Mouse (Mus musculus) inflammation-experienced regulatory T-cells, adult 6 months (primary cell): ENCODE data around the gene Ssh2. TPM values are rescaled to one million over a fixed set of nuclear protein-coding genes. Genes with fewer than 3 reads are reported as not detected.
A peak's percentile ranks its signal among the peaks of the same experiment; 100 is the strongest.
"Not testable (repeated sequence)": the region's sequence is repeated elsewhere in the genome, so short reads cannot be mapped to it uniquely, and the experiment has no call there.

Experiments
- ATAC-seq: one replicate; pipeline ENCODE4 v1.8.0; 2017
- polyA plus RNA-seq, 3 experiments: library from polyadenylated mRNA; unstranded; fragments of 100-300 nt; shearing (Covaris generic); gene quantifications; one replicate each; pipeline ENCODE4 v1.2.1; 2017

Gene Ssh2
- polyA plus RNA-seq, 3 experiments from 2014 or later = 41.1 to 101 (median 73.4) TPM

GRCm38 (mm10) chr11:77231514-77231913, 15.4 kb downstream of the Ssh2 start:
- no peak for ATAC-seq

GRCm38 (mm10) chr11:77235267-77235666, 19.2 kb downstream of the Ssh2 start:
- ATAC-seq = no peak

GRCm38 (mm10) chr11:77239658-77240345, 23.7 kb downstream of the Ssh2 start:
- ATAC-seq = no peak

- ATAC-seq = no peak
Measured at GRCm38 (mm10) chr11:77240466-77241246, 24.6 kb downstream of the Ssh2 start.

GRCm38 (mm10) chr11:77242912-77243311, 26.8 kb downstream of the Ssh2 start:
- ATAC-seq = no peak

- ATAC-seq = no peak
Measured at GRCm38 (mm10) chr11:77252826-77253225, 36.7 kb downstream of the Ssh2 start.

- ATAC-seq = no peak
Measured at GRCm38 (mm10) chr11:77259441-77259840, 43.4 kb downstream of the Ssh2 start.

GRCm38 (mm10) chr11:77267401-77267800, 51.3 kb downstream of the Ssh2 start:
- ATAC-seq = no peak

GRCm38 (mm10) chr11:77276000-77276399, 59.9 kb downstream of the Ssh2 start:
- no peak for ATAC-seq

GRCm38 (mm10) chr11:77278538-77278937, 62.5 kb downstream of the Ssh2 start:
- ATAC-seq = not testable (repeated sequence)

- ATAC-seq = no peak
Measured at GRCm38 (mm10) chr11:77280219-77280618, 64.1 kb downstream of the Ssh2 start.

- no peak for ATAC-seq
Measured at GRCm38 (mm10) chr11:77291447-77291846, 75.4 kb downstream of the Ssh2 start.

- not testable (repeated sequence) for ATAC-seq
Measured at GRCm38 (mm10) chr11:77293673-77294072, 77.6 kb downstream of the Ssh2 start.

GRCm38 (mm10) chr11:77297246-77297645, 81.2 kb downstream of the Ssh2 start:
- ATAC-seq = no peak

- no peak for ATAC-seq
Measured at GRCm38 (mm10) chr11:77307205-77307604, 91.1 kb downstream of the Ssh2 start.

GRCm38 (mm10) chr11:77308533-77308932, 92.4 kb downstream of the Ssh2 start:
- peak; percentile 52 for ATAC-seq

- ATAC-seq = no peak
Measured at GRCm38 (mm10) chr11:77317721-77318477, 101.8 kb downstream of the Ssh2 start.

GRCm38 (mm10) chr11:77318478-77319118, 102.5 kb downstream of the Ssh2 start:
- ATAC-seq = no peak

GRCm38 (mm10) chr11:77321214-77321613, 105.1 kb downstream of the Ssh2 start:
- no peak for ATAC-seq

GRCm38 (mm10) chr11:77330529-77330928, 114.4 kb downstream of the Ssh2 start:
- no peak for ATAC-seq

- ATAC-seq = no peak
Measured at GRCm38 (mm10) chr11:77347273-77347672, 131.2 kb downstream of the Ssh2 start.

- ATAC-seq = peak; percentile 64
Measured at GRCm38 (mm10) chr11:77348142-77348741, 132.2 kb downstream of the Ssh2 start.
